Mouse (Mus musculus) ES-E14 (cell line): ENCODE results near the gene Prkag2.

Experiments
- CHD2 ChIP-seq: IDR thresholded peaks from 2 replicates; pipeline ENCODE4 v1.6.1; 2014; ENCODE audit warnings: mild to moderate bottlenecking, low read depth, low read length, inconsistent platforms
- HCFC1 ChIP-seq: IDR thresholded peaks from 2 replicates; pipeline ENCODE4 v1.6.1; 2012; ENCODE audit warnings: low read length, inconsistent platforms, borderline replicate concordance; ENCODE audit not compliant: insufficient read depth
- ZC3H11A ChIP-seq: IDR thresholded peaks from 2 replicates; pipeline ENCODE4 v1.6.1; 2012; ENCODE audit warnings: low read depth, mild to moderate bottlenecking, inconsistent platforms, low read length, borderline replicate concordance

DNA sequence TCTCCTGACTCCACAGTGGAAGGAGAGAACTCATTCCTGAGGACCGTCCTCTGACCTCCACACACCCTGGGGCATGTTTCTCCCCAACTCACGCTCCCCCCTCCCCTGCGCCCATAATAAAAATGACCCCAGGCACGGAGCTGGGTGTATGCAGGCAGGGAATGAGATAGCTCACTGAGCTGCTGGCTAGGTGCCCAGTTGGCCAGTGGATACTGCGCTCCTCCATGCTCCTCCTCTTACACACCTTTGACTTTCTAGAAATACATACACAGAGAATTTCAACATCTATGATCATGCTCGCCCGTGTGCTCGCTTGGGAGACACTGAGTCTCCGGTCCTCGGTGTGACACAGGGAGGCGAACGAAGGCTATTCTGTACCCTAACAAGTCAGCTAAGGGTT, 124.2 kb downstream of the Prkag2 start:
- TF ChIP-seq ZC3H11A, result no peak
- TF ChIP-seq HCFC1, result no peak
- TF ChIP-seq CHD2, result no peak
